Mouse (Mus musculus) embryonic facial prominence, embryonic 11.5 days (tissue): ENCODE data around the gene Med25. TPM values are rescaled to one million over a fixed set of nuclear protein-coding genes. Genes with fewer than 3 reads are reported as not detected.

Source experiments
- ATAC-seq: fragments of 200-750 bp; cut with Nextera tagmentation; replicated peaks from 2 replicates; pipeline ENCODE4 v1.8.0; 2017; ENCODE audit warnings: low read depth; ENCODE audit not compliant: insufficient number of reproducible peaks, low FRiP score, low TSS enrichment
- DNase-seq: peaks from one replicate; pipeline ENCODE4 v3.0.0-alpha.2; 2015; ENCODE audit warnings: low spot score
- H3K27ac ChIP-seq: fragments of 300-500 bp; sonication (generic); replicated peaks from 2 replicates; pipeline ENCODE4 v1.5.1; 2014; ENCODE audit warnings: mild to moderate bottlenecking, low read depth, low read length, control low read depth
- H3K27me3 ChIP-seq: fragments of 300-500 bp; sonication (generic); 2 replicates; pipeline ENCODE4 v1.6.1; 2014; ENCODE audit warnings: mild to moderate bottlenecking, low read length, moderate library complexity, mixed read lengths; ENCODE audit not compliant: control insufficient read depth, insufficient read depth
- H3K36me3 ChIP-seq: fragments of 300-500 bp; sonication (generic); replicated peaks from 2 replicates; pipeline ENCODE4 v1.6.1; 2014; ENCODE audit warnings: low read depth, mild to moderate bottlenecking, low read length, moderate library complexity, mixed read lengths; ENCODE audit not compliant: control insufficient read depth, insufficient read depth
- H3K4me1 ChIP-seq: fragments of 300-500 bp; sonication (generic); 2 replicates; pipeline ENCODE4 v1.6.1; 2014; ENCODE audit warnings: low read length, mixed read lengths; ENCODE audit not compliant: control insufficient read depth, insufficient read depth
- H3K4me2 ChIP-seq: fragments of 300-500 bp; sonication (generic); 2 replicates; pipeline ENCODE4 v1.6.1; 2014; ENCODE audit warnings: low read depth, mild to moderate bottlenecking, control low read depth, low read length, moderate library complexity
- H3K4me3 ChIP-seq: fragments of 300-500 bp; sonication (generic); 2 replicates; pipeline ENCODE4 v1.5.1; 2014; ENCODE audit warnings: low read depth, low read length, control low read depth
- H3K9ac ChIP-seq: fragments of 300-500 bp; sonication (generic); replicated peaks from 2 replicates; pipeline ENCODE4 v1.6.1; 2014; ENCODE audit warnings: mild to moderate bottlenecking, control low read depth, low read length
- H3K9me3 ChIP-seq: fragments of 300-500 bp; sonication (generic); replicated peaks from 2 replicates; pipeline ENCODE4 v1.6.1; 2016; ENCODE audit warnings: mild to moderate bottlenecking, low read length, inconsistent platforms, mixed read lengths; ENCODE audit not compliant: control insufficient read depth
- WGBS: fragments of 180-500 bp; shearing (Covaris S2); extraction: QIAGEN DNeasy Blood & Tissue Kit; methylation state at CpG from one replicate; pipeline ENCODE4 v1.1.7; 2014; 5-methylcytosine and 5-hydroxymethylcytosine counted together
- polyA plus RNA-seq: library from polyadenylated mRNA; unstranded; fragments of >200 nt; fragmentation: Nextera tagmentation; extraction: Ambion mirVana; gene quantifications from 2 replicates; pipeline ENCODE4 v1.2.1, GENCODE M21; 2014

Med25 gene
- polyA plus RNA-seq, 1 experiment from 2014 or later: 44.5 TPM

DNA sequence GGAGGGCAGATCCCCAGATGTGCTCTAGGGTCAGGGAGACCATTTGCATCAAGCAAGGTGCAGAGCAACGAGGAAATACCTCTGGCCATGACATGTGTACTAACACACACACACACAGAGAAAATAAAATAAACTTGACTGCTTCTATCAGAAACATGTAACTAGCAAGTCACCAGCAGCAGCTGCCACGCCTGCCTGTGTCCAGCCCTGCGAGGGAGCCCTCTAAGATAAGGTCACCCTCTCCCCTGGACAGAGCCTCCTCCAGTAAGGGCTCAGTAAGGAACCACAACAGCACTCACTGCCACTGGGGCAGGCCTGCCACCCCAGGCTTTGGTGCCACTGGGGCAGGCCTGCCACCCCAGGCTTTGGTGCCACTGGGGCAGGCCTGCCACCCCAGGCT, 25.7 kb upstream of the Med25 start:
- WGBS: 80% methylated on average over 3 of the region's 3 CpGs
- no peaks in the 10 kb centered on the region for H3K9me3 ChIP-seq
- H3K9ac ChIP-seq: no peak overlapping the region
- no peaks in the 10 kb centered on the region for H3K4me1 ChIP-seq
- no peak overlapping the region for H3K4me2 ChIP-seq
- H3K27me3 ChIP-seq: no peaks in the 10 kb centered on the region
- ATAC-seq (no peak), DNase-seq (no peak)
- H3K27ac ChIP-seq: no peak overlapping the region
- H3K36me3 ChIP-seq: no peaks in the 10 kb centered on the region; the same call in 1 of the 2 replicates
- no peak overlapping the region for H3K4me3 ChIP-seq

DNA sequence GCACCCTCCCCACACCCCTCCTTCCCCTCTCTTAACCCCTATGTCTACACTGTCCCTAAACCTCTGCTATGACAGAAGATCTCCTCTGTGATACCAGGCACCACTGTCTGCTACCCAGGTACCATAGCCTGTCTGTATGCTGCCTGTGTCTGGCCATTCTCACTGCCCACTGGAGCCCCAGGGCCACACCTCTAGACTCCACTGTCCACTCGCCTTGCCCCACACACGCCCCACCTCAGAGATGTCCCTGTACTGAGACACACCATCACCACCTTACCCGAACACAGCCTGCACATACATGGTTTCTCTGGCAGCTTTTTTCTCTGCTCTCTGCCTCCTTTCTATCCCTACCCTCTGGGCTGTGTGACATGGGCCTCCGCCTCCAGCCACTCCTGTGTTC, 24.4 kb upstream of the Med25 start:
- no peaks in the 10 kb centered on the region for H3K4me1 ChIP-seq
- ATAC-seq: peak; percentile 46; the same call in 1 of the 2 replicates
- no peaks in the 10 kb centered on the region for H3K9me3 ChIP-seq
- no peaks in the 10 kb centered on the region; the same call in 1 of the 2 replicates for H3K36me3 ChIP-seq
- H3K27me3 ChIP-seq: no peaks in the 10 kb centered on the region
- no peak overlapping the region for H3K9ac ChIP-seq
- no peak for DNase-seq
- WGBS: 92% methylated on average over 4 of the region's 4 CpGs
- no peak overlapping the region for H3K4me3 ChIP-seq
- no peak overlapping the region for H3K27ac ChIP-seq
- H3K4me2 ChIP-seq: no peak overlapping the region

DNA sequence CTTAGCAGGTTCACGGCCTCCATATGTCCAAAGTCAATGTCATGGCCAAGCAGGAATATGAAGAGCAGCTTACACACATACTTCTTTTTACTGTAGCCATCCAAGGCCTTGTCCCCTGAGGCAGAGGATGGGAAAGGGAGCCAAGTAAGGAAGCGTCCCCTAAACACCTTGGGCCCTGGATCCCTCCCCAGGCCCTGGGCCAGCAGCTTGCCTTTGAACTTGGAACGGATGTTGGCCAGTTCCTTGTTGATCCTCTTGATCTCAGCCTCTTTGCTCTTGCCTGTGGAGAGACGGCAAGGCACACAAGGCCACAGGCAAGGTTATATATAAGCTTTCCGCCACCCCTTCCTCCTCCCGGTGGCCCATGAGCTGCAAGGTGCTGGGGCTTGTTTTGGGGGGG, 23.7 kb upstream of the Med25 start:
- Histone ChIP-seq H3K4me1 (no peaks in the 10 kb centered on the region), H3K27me3 (no peaks in the 10 kb centered on the region), H3K4me3 (no peak overlapping the region), H3K4me2 (no peak overlapping the region), H3K36me3 (no peaks in the 10 kb centered on the region; the same call in none of the 2 replicates), H3K27ac (no peak overlapping the region), H3K9me3 (no peaks in the 10 kb centered on the region), H3K9ac (no peak overlapping the region)
- DNase-seq: no peak
- 80% methylated on average over 6 of the region's 6 CpGs for WGBS
- no peak for ATAC-seq

DNA sequence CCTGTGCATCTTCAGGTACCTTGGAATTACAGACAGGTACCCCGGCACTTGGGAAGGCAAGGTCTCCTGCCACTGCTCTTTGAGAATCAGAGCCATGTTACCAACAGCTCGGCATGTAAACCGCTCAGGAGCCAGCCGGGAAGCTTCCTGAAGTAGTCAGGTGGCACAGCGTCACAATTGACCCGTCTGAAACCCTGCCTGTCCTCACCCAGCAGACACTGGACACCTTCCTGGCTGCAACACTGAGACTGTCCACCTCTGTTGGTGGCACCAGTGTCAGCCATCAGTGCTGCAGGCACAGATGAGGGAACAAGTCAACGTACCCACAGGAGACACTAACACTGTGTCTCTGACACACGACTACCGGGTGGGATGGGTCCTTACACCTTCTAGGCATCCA, 22.8 kb upstream of the Med25 start:
- Histone ChIP-seq H3K36me3 (no peaks in the 10 kb centered on the region; the same call in none of the 2 replicates), H3K4me3 (no peak overlapping the region; the same call in 1 of the 2 replicates)

DNA sequence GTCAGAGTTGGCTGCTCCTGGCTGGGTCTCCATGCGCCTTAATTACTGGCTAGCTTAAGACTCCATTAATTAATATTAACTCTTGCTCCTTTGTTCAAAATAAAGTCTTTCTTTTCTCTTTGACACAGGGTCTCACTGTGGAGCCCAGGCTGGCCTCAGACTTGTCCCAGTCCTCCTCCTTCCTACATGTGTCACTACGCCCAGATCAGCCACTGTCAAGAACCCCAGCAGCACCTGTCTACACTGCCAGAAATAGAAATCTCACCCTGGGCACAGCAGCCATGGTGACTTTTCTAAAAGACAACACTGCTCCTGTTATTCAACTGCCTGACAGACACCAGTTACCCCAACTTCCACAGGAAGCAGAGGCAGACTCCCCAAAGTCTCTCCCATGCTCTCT, 21.9 kb upstream of the Med25 start:
- no peak overlapping the region for H3K9ac ChIP-seq
- H3K27ac ChIP-seq: no peak overlapping the region
- DNase-seq: no peak
- ATAC-seq: no peak
- no peaks in the 10 kb centered on the region for H3K27me3 ChIP-seq
- 90% methylated on average over 2 of the region's 2 CpGs for WGBS
- H3K4me3 ChIP-seq: no peak overlapping the region
- no peaks in the 10 kb centered on the region; the same call in none of the 2 replicates for H3K36me3 ChIP-seq
- H3K4me1 ChIP-seq: no peaks in the 10 kb centered on the region
- no peak overlapping the region for H3K4me2 ChIP-seq
- H3K9me3 ChIP-seq: no peaks in the 10 kb centered on the region

More for the DNA sequence above, 22.8 kb upstream of the Med25 start:
- ATAC-seq: no peak
- H3K4me2 ChIP-seq: no peak overlapping the region
- no peaks in the 10 kb centered on the region for H3K4me1 ChIP-seq
- no peaks in the 10 kb centered on the region for H3K9me3 ChIP-seq
- H3K9ac ChIP-seq: no peak overlapping the region
- H3K27ac ChIP-seq: no peak overlapping the region
- no peaks in the 10 kb centered on the region for H3K27me3 ChIP-seq
- no peak for DNase-seq
- 92% methylated on average over 9 of the region's 9 CpGs for WGBS

DNA sequence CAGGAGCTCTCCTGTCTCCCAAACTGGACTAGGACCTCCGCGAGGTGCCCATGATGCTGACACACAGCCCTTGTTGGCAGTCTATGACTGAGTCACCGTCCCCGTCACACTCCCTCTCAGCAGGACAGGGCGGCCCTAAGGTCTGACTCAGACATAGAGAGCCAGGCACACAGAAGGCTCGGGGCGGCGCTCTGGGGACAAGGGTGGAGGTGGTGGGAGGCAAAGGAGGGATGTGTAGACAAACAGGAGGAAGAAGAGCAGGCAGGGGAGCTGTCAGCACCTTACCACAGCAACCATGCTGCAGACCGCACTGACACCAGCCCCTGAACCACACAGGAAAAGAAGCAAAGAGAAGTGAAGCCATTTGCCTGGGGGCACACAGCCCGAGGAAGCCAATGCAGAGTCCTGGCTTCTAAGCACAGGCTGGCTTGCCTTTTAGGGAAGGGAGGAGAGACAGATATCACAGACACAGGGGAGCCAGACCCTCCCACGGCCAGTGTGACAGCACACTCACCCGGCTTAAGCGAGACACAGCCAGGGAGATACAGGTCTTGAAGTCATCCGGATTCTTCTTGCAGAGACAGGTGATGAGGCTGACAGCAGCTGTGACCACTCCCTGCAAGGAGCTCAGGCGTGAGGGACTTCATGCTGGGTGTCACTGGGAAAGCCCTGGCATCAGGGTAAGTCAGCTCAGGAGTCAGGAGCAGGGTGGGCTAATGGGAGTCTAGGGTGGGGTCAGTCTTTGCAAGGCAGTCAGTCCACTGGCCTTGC, 16.4 kb upstream of the Med25 start:
- Histone ChIP-seq H3K36me3 (peaks cover 7% of the 10 kb centered on the region), H3K4me2 (no peak overlapping the region), H3K27ac (no peak overlapping the region), H3K9me3 (no peaks in the 10 kb centered on the region), H3K4me1 (no peaks in the 10 kb centered on the region), H3K27me3 (no peaks in the 10 kb centered on the region), H3K4me3 (no peak overlapping the region), H3K9ac (no peak overlapping the region)
- ATAC-seq (no peak), DNase-seq (no peak)
- WGBS: 89% methylated on average over 15 of the region's 15 CpGs

DNA sequence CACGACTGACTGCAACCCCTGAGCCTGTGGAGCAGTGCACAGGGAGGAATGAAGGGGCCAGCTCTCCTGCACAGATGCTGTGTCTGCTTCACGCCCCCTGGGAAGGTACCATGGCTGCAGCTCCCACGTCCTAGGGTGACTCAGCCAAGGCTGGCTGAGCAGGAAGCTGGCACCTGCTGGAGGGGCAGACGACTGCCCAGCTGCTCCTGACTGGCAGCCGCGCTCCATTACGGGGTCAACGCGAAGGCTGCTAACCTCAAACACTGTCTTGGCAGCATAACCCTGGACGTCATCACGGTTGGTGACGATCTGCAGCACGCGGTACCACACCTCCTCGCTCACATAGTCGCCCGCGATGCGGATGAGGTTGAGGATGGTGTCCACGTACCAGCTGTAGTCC, 12.9 kb upstream of the Med25 start:
- Histone ChIP-seq H3K27ac (no peak overlapping the region), H3K4me2 (no peak overlapping the region), H3K36me3 (peaks cover 10% of the 10 kb centered on the region), H3K9ac (no peak overlapping the region), H3K4me3 (no peak overlapping the region), H3K27me3 (no peaks in the 10 kb centered on the region), H3K4me1 (no peaks in the 10 kb centered on the region), H3K9me3 (no peaks in the 10 kb centered on the region)
- ATAC-seq (no peak), DNase-seq (no peak)
- WGBS: 93% methylated on average over 20 of the region's 20 CpGs

DNA sequence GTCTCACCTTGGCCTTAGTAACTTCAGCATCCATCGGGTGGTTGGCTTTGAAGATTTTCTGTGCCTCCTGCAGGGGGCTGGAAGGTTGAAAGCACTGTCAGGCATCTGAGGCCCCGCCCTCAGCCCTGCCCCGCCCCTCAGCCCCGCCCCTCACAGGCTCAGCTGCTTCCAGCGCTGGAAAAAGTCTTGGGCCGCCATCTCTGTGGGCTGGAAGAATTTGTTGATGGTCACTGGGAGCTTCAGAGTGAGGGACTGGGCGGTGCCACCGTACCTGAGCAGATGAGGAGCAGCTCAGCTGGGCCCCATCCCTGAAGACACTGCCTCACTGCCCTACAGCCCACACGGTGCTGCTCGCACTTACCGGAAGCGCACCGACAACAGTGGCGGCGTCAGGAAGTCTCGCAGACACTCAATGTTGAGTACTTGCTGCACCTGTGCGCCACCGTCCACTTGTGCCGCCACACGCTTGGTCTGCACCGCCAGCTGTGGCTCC, 8.8 kb upstream of the Med25 start:
- Histone ChIP-seq H3K4me1 (peaks cover 4% of the 10 kb centered on the region; the same call in 1 of the 2 replicates), H3K9ac (peak overlapping the region; percentile 37), H3K4me2 (peak overlapping the region; percentile 44), H3K36me3 (peaks cover 6% of the 10 kb centered on the region), H3K27ac (0 out of 2 replicates have a peak overlapping the region, but pooled peaks have one; percentile 20), H3K9me3 (no peaks in the 10 kb centered on the region), H3K4me3 (peak overlapping the region; percentile 13; the same call in 1 of the 2 replicates), H3K27me3 (no peaks in the 10 kb centered on the region)
- WGBS: 10% methylated on average over 21 of the region's 21 CpGs
- DNase-seq (peak; percentile 80), ATAC-seq (peak; percentile 31; the same call in 1 of the 2 replicates)
